Mouse (Mus musculus) brain, embryonic 14.5 days (tissue): ENCODE results near the gene Slc35e2.

Experiments
- CTCF ChIP-seq: fragments of 200-500 bp; IDR thresholded peaks from 2 replicates; pipeline ENCODE4 v1.5.1; 2012; ENCODE audit warnings: inconsistent platforms, mild to moderate bottlenecking, moderate library complexity, borderline replicate concordance; ENCODE audit not compliant: insufficient read depth, insufficient read length; ENCODE audit errors: extremely low read depth
- POLR2A ChIP-seq: fragments of 200-500 bp; IDR thresholded peaks from 2 replicates; pipeline ENCODE4 v1.6.1; 2012; ENCODE audit warnings: mild to moderate bottlenecking, inconsistent platforms, borderline replicate concordance; ENCODE audit not compliant: poor library complexity, insufficient read depth, insufficient read length, severe bottlenecking; ENCODE audit errors: extremely low read depth

DNA sequence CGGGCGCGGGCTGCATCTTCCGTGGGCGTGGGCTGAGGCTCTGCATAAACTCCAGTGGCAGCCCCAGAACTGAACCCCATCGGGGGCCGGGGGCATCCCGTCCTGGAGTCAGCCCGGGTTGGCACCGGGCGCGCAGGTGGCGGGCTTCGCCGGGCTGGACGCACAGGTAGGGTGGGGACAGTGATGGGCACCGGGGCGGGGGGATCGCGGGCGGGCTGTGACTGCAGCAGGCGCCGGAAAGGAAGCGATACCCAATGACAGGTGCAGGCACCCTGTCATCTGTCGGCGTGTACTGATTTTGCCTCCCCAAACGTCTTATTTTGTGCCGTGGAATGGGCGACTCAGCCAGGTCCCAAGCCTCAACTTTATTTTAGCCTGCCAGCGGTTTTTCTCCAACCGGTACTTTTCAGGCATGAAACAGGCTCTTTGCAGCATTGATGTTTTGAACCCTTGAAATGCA, 811 bp downstream of the Slc35e2 start:
- TF ChIP-seq POLR2A (no peak), CTCF (no peak)
